Mouse (Mus musculus): ENCODE results near the gene Msh5. TPM values are rescaled to one million over a fixed set of nuclear protein-coding genes. Genes with fewer than 3 reads are reported as not detected.

The Msh5 gene
- polyA plus RNA-seq (2015; fragmentation: Nextera tagmentation; extraction: Ambion mirVana), result 4.0 and 4.1 TPM in 2 replicates

DNA sequence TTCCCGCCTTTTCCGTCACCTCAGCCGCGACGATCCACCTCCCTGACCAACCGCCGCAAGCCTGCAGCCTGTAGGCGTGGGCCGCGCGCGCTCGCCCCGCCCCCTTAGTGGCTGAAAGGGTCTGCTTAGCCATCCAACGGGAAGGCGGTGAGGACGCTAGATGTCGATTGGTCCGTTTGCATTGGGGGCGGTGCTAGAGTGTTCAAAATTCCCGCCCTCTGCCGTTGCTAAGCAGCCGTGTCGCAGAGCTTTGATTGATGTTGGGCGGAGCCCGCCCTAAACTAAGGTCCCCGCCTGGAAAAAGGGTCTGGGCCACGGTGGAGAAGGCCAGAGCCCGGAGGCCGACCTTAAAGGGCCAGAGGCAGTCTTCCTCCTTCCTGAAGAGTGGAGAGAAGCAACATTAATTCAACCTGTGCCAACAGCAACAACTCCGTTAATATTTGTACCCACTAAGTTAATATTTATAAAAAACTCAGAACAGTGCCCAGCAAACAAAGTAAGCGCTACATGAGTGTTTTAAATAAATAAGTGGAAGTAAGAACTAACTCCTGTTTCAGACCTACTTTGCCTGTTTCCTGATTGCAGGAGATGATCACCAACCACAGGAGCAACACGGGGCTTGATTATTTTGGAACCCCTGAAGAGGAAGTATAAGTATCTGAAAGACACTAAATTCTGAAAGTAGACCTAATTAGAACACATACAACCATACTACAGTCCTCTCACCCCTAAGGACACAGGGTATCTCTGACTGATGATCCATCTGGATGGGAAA is at the start of gene Msh5:
TSS of gene Msh5 (minus strand) at position 65 of the 775 bp plus-strand sequence.
- Histone ChIP-seq H3K4me2 (peak within 1 kb of the TSS; percentile 95), H3K4me3 (peak within 1 kb of the TSS; percentile 68), H3K27me3 (replicated peaks) (no peaks in the 10 kb centered on the region), H3K4me1 (peaks cover 60% of the 10 kb centered on the region), H3K9ac (peak within 1 kb of the TSS; percentile 91), H3K27ac (replicated peaks) (peak within 1 kb of the TSS; percentile 99), H3K36me3 (no peaks in the 10 kb centered on the region), H3K9me3 (no peaks in the 10 kb centered on the region)
- 3% methylated on average over 33 of the region's 33 CpGs for WGBS
- ATAC-seq (ENCODE audit: extremely low read depth, insufficient number of reproducible peaks, low FRiP score, low TSS enrichment), result peak; percentile 90

DNA sequence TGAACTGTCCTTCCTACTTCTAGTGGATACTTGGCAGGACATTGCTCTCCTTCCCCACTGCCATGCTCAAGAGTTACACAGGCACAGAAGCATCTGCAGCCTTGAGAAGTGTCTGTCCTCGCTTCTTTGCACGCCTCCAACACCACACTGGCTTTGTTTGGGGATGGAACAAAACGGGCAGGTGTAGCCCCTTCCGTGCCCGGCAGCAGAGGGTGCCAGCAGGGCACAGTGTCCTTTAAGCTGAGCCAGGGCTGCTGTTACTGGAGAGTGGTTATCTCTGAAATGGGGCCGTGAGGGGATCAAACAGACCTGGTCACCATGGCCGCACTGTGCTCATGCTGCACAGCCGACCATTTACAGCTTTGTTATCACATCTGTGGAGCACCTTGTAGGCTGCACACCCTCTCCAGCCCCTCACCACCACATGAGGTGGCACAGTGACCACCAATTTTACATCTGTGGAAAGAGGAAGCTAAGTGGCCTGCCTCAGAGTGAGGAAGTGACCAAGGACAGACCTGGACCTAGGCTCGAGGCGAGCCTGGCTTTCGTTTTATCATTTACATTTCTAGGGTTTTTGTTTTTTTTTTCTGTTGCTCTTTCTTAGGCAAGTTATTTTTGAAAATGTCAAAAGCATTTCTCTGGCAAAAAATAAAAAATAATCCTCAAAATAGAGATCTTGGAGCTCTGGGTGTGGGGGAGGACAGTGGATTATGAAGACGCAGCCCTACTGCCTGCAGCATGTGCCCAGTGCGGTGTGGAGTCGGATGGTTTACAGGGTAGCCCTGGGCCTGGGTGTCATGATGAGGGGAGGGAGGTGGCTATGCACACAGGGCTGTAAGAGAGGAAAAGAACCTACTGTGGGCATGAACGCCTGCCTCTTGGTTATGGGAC is 48.2 kb upstream of the Msh5 start:
- H3K4me1 ChIP-seq, result peaks cover 19% of the 10 kb centered on the region
- no peaks in the 10 kb centered on the region for H3K27me3 ChIP-seq (replicated peaks)
- no peak overlapping the region for H3K27ac ChIP-seq (replicated peaks)
- H3K9ac ChIP-seq, result 0 out of 2 replicates have a peak overlapping the region, but pooled peaks have one; percentile 19
- no peaks in the 10 kb centered on the region for H3K9me3 ChIP-seq
- H3K4me2 ChIP-seq, result no peak overlapping the region
- H3K4me3 ChIP-seq, result no peak overlapping the region
- H3K36me3 ChIP-seq, result peaks cover 90% of the 10 kb centered on the region
- ATAC-seq (ENCODE audit: extremely low read depth, insufficient number of reproducible peaks, low FRiP score, low TSS enrichment), result no peak
- 75% methylated on average over 15 of the region's 15 CpGs for WGBS

GRCm38 (mm10) chr17:35092403-35093198 is 46.1 kb upstream of the Msh5 start:
- peaks cover 69% of the 10 kb centered on the region for H3K36me3 ChIP-seq

GRCm38 (mm10) chr17:35090166-35090932 is 43.8 kb upstream of the Msh5 start:
- H3K27me3 ChIP-seq (replicated peaks), result no peaks in the 10 kb centered on the region
- no peak for ATAC-seq (ENCODE audit: extremely low read depth, insufficient number of reproducible peaks, low FRiP score, low TSS enrichment)
- H3K9me3 ChIP-seq, result no peaks in the 10 kb centered on the region
- H3K36me3 ChIP-seq, result peaks cover 47% of the 10 kb centered on the region
- 55% methylated on average over 8 of the region's 8 CpGs for WGBS
- 0 out of 2 replicates have a peak overlapping the region, but pooled peaks have one; percentile 92 for H3K27ac ChIP-seq (replicated peaks)
- peaks cover 27% of the 10 kb centered on the region for H3K4me1 ChIP-seq
- H3K9ac ChIP-seq, result peak overlapping the region; percentile 87
- H3K4me2 ChIP-seq, result peak overlapping the region; percentile 83
- H3K4me3 ChIP-seq, result peak overlapping the region; percentile 73

More at GRCm38 (mm10) chr17:35092403-35093198, 46.1 kb upstream of the Msh5 start:
- no peak overlapping the region for H3K9ac ChIP-seq
- no peaks in the 10 kb centered on the region for H3K27me3 ChIP-seq (replicated peaks)
- H3K27ac ChIP-seq (replicated peaks), result no peak overlapping the region
- H3K9me3 ChIP-seq, result no peaks in the 10 kb centered on the region
- WGBS, result 84% methylated on average over 14 of the region's 14 CpGs
- no peak overlapping the region for H3K4me2 ChIP-seq
- peaks cover 24% of the 10 kb centered on the region for H3K4me1 ChIP-seq
- no peak for ATAC-seq (ENCODE audit: extremely low read depth, insufficient number of reproducible peaks, low FRiP score, low TSS enrichment)
- H3K4me3 ChIP-seq, result no peak overlapping the region

- peaks cover 22% of the 10 kb centered on the region for H3K4me1 ChIP-seq
- H3K27me3 ChIP-seq (replicated peaks), result no peaks in the 10 kb centered on the region
- H3K9me3 ChIP-seq, result no peaks in the 10 kb centered on the region
- 4% methylated on average over 52 of the region's 67 CpGs for WGBS
- H3K27ac ChIP-seq (replicated peaks), result peak within 1 kb of the TSS; percentile 92
- peak within 1 kb of the TSS; percentile 87 for H3K9ac ChIP-seq
- peak within 1 kb of the TSS; percentile 73 for H3K4me3 ChIP-seq
- H3K4me2 ChIP-seq, result peak within 1 kb of the TSS; percentile 83
- H3K36me3 ChIP-seq, result peaks cover 34% of the 10 kb centered on the region
- peak; percentile 96 for ATAC-seq (ENCODE audit: extremely low read depth, insufficient number of reproducible peaks, low FRiP score, low TSS enrichment)
Measured at GRCm38 (mm10) chr17:35088825-35089644, 42.5 kb upstream of the Msh5 start, which contains the start of gene Abhd16a. Gene Abhd16a, plus strand, starts transcription at chr17:35089263.

GRCm38 (mm10) chr17:35088151-35088550 is 41.6 kb upstream of the Msh5 start:
- H3K4me1 ChIP-seq, result peaks cover 22% of the 10 kb centered on the region
- peaks cover 6% of the 10 kb centered on the region for H3K27me3 ChIP-seq (replicated peaks)
- H3K36me3 ChIP-seq, result peaks cover 25% of the 10 kb centered on the region
- no peak for ATAC-seq (ENCODE audit: extremely low read depth, insufficient number of reproducible peaks, low FRiP score, low TSS enrichment)
- no peaks in the 10 kb centered on the region for H3K9me3 ChIP-seq
- no peak overlapping the region for H3K9ac ChIP-seq
- H3K4me2 ChIP-seq, result no peak overlapping the region
- no peak overlapping the region for H3K4me3 ChIP-seq
- H3K27ac ChIP-seq (replicated peaks), result no peak overlapping the region
- WGBS, result 34% methylated on average over 2 of the region's 2 CpGs

- peaks cover 21% of the 10 kb centered on the region for H3K27me3 ChIP-seq (replicated peaks)
- 43% methylated on average over 7 of the region's 7 CpGs for WGBS
- no peak within 1 kb of the TSS for H3K9ac ChIP-seq
- no peak within 1 kb of the TSS for H3K4me2 ChIP-seq
- H3K9me3 ChIP-seq, result no peaks in the 10 kb centered on the region
- no peak within 1 kb of the TSS for H3K4me3 ChIP-seq
- H3K4me1 ChIP-seq, result peaks cover 16% of the 10 kb centered on the region
- H3K27ac ChIP-seq (replicated peaks), result no peak within 1 kb of the TSS
- ATAC-seq (ENCODE audit: extremely low read depth, insufficient number of reproducible peaks, low FRiP score, low TSS enrichment), result no peak
- H3K36me3 ChIP-seq, result no peaks in the 10 kb centered on the region
Measured at GRCm38 (mm10) chr17:35085208-35085865, 38.8 kb upstream of the Msh5 start, which contains the start of gene Ly6g6f. Gene Ly6g6f, minus strand, starts transcription at chr17:35085610.

- no peak for ATAC-seq (ENCODE audit: extremely low read depth, insufficient number of reproducible peaks, low FRiP score, low TSS enrichment)
Measured at GRCm38 (mm10) chr17:35083929-35084497, 37.5 kb upstream of the Msh5 start.

More at GRCm38 (mm10) chr17:35083929-35084497, 37.5 kb upstream of the Msh5 start:
- Histone ChIP-seq H3K36me3 (no peaks in the 10 kb centered on the region), H3K27me3 (replicated peaks) (peaks cover 21% of the 10 kb centered on the region), H3K4me2 (no peak overlapping the region), H3K4me1 (peaks cover 20% of the 10 kb centered on the region), H3K4me3 (no peak overlapping the region), H3K9ac (no peak overlapping the region), H3K9me3 (no peaks in the 10 kb centered on the region), H3K27ac (replicated peaks) (no peak overlapping the region)
- 52% methylated on average over 3 of the region's 3 CpGs for WGBS

Measured in heart, embryonic 13.5 days (tissue).